Mouse (Mus musculus) ZHBTc4 (cell line): Measurements from ENCODE around the gene Edc4.

ENCODE experiments used
- DNase-seq: peaks from one replicate; pipeline ENCODE4 v3.0.0-alpha.2; 2011; ENCODE audit warnings: low read depth, low spot score

Gene Edc4

DNA sequence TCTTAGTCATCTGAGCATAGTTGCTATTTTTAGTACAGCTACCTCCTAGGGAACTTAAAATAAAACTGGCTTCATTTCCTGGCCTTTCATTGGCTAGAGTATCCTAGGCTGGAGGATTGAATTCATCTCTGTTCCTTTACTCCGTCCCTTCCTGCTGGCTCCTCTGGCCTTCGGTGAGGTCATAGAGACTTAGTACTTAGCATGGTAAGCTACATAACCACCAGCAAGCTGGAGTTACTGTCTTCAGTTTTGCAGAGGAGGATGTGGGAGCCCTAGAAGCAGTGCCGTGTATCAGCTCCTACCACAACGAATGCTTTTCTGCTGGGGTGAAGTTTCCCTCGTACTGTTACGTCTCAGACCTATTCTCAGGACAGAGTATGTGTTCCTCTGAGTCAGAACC is 6.4 kb upstream of the Edc4 start:
- DNase-seq: no peak

DNA sequence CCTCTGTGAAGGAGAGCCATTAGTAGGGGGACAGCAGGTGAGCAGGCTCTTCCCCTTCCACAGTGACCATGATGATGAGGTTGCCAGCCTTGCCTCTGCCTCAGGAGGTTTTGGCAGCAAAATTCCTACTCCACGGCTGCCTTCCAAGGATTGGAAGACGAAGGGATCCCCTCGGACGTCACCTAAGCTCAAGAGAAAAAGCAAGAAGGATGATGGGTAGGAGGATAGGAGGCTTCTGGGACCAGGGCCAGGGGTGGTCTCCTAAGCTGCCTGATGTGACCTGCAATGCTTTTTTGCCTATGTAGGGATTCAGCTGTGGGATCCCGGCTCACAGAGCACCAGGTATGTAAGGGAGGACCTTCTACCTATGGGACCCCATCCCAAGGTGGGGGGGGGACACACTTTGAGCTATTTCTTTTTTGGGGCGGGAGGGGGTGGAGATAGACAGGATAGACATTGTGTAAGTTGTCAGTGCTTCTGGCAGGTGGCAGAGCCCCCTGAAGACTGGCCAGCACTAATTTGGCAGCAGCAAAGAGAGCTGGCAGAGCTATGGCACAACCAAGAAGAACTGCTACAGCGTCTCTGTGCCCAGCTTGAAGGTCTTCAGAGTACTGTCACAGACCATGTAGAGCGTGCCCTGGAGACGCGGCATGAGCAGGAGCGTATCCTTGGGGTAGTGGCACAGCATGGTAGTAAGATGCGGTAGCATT is 9.2 kb downstream of the Edc4 start:
- no peak for DNase-seq

DNA sequence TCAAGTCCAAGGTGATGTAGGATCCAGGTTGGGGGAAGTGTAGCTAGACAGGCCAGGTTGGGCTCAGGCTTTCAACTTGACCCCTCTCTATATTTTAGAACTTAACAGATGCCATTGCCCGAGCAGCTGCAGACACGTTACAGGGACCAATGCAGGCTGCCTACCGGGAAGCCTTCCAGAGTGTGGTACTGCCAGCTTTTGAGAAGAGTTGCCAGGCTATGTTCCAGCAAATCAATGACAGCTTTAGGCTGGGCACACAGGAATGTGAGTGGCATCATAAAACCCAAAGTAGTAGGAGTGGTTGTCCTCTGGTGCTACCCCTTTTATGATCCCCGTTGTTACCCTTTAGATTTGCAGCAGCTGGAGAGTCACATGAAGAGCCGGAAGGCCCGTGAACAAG is 10.2 kb downstream of the Edc4 start:
- DNase-seq: no peak

DNA sequence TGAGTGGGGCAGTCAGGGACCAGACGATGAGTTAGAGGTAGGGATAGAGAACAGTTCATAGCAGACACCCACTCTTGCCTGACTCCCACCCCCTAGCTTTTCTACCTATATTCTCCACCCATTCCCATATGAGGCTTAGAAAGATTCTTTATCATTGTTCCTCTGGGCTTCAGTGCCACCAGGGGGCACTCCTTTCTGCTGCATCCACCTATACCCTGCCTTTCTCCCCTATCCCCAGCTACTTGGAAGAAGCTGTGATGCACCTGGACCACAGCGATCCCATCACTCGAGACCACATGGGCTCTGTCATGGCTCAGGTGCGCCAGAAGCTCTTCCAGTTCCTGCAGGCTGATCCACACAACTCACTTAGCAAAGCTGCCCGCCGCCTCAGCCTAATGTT is 11.8 kb downstream of the Edc4 start:
- DNase-seq: peak; percentile 51

DNA sequence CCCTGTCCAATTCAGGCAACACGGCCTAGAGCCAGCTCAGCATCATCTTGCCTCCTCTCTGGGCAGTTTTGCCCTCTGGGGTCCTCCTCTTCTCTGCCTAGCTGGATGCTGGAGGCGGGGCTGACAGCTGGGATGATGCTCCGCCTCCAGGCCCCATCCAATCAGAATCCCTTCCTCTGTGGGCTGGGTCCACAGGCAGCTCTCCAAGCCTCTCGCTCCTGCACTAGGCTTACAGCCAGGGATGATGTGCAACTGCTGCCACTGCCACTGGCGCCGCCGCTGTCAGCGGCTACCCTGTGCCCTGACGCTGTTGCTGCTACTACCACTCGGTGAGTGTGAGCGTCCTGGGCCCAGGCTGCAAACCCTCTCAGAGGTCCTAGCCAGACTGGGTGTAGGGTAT is 12.7 kb downstream of the Edc4 start, which contains the start of gene Nrn1l:
Gene Nrn1l, plus strand, starts transcription at position 229 of the 400 bp plus-strand sequence.
- DNase-seq: peak; percentile 92

DNA sequence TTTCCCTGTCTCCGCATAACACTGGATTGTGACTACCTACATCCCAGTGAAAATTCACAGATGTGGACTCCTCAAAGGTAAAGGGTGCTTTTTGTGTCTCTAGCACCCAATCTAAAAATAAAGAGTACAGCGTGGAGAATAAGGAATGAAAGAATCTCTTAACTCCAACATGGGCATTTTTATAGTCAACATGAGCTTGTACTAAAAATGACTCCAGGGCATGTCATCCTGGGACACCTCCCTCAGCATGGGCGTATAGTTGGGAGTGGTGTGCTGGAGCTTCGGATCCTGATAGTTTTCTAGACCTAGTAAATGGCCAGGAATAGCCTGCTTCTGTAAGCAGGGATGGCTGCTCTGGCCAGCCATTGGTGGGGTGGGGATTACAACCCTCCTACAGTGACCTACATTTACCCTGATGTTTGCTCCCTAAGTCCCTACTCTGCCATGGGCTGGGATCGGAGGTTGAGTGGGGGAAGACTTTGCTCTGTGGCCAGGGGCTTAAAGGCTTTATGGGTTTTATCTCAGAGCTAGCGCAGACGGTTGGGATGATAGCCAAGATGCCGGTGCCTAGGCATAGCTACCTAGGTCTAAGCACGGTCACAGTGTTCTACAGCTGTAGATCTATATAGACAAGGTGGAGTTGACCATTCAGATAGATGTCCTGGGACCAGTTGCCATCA is 17.3 kb downstream of the Edc4 start:
- DNase-seq: no peak

DNA sequence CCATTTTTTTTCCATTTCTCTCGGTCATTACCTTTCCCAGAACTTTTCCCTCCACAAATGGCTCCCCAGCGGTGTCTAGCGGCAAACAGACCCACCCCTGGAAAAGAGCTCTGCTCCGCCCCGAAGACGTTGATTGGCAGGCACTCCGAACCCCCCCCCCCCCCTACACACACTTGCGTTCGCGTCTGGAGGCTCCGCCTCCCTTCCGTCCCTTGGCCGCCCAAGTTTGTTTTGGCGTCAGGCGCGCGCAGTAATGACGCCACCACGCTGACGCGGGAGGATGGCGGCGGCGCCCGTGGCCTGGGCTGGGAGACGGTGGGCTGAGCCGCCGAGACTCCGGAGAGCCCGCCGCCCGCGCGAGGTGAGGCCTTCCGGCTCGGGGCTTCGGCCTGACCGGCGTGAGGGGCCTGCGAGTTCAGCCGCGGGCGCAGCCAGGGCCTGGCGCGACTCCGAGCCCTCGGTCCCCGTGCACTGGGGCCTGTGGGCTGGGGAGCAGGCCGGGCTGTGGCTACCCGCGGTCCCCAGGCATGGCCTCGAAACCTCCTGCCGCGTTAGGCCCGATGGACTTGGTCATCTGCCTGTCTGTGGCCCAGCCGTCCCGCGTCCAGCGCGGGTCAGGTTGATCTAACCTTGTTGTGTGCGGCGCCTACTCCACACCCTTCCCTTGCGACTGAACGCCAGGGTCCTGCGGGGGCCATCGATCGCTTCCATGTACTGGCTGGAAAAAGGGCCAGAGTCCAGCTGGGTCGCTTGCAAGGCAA is 19.7 kb downstream of the Edc4 start, which contains the start of gene Pskh1:
Gene Pskh1, plus strand, starts transcription at position 262 of the 761 bp plus-strand sequence.
- DNase-seq: peak; percentile 98

DNA sequence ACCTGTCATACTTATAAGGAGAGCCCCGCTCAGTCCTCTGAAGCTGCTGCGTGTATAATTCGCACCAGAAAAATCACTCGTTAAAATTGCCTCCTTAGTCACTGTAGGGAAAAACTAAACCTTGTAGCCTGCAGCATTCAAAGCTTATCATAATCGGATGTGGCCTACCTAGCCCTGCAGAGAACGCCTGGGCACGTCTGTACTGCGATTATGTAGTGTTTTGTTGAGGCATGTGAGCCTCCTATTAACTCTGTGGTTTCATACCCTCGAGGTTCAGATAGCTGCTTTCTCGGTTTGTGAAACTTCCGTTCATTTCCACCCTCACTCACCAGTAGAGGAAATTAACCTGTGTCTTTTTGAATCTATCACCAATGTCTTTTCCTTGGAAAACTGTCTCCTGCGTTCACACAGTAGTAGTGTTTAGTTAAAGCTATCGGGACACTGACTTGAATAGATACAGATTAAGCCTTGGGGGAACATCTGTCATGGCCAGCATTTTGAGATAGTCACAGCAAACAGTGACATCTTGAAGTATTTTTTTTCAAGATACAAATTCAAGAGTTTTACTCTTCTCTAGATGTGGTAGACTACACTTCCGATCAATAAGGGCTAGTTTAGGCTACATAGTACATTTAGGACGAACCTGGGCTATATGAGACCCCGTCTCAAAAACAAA is 20.4 kb downstream of the Edc4 start:
- no peak for DNase-seq

DNA sequence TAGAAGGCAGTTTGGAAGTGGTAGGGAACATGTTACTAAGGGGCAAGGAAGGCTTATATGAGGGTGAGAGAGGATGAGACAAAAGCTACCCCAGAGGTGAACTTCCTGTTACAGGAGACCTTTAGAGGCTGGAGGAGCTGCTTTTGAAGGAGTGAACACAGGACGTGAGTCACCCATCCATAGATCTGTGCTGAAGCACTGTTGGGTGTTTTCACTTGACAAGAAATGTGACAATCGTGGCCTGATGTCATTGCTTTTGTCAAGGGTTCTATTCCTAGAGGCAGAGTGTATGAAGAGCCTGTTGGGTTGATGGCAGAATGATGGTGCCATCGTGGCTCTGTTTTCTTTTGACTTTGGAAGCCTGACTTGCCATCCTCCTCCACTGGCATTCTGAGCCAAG is 38.7 kb downstream of the Edc4 start:
- DNase-seq: no peak

DNA sequence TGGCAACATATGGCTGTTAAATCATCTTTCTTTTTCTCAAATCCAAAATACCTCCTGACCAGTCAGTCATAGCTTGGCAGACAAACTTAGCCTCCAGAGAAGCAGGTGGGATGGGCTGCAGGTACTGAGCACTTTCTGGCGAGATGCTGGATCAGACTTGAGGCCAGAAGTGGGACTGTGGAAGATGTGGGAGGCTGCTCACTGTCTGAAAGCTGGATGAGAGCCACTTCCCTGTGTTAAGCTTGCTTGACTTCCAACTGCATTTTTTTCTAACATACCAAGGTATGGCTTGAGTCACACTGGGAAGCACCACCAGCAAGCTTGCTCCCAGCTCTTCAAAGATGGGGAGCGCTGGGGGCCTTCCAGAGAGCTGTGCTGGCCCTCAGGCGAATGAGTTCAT is 44.4 kb downstream of the Edc4 start:
- DNase-seq: no peak

DNA sequence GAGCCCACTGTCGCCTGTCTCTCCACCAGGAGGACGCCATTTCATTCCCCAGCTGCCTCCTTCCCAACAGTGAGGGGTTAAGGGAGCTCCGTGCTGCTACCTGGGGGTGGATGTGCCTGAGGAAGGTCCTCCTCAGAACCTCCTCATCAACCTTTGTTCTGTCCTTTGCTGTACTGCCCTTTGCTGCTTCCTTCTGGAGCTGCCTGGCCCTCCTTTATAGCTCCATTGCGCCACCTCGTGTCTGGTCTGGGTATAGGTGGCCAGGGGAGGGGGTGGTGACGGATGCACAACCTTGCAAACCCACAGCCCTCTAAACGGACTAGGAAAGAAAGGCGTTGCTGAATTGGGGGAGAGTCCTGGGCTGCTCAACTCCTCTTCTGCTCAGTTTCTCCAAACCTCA is 49.9 kb downstream of the Edc4 start:
- peak; percentile 88 for DNase-seq

DNA sequence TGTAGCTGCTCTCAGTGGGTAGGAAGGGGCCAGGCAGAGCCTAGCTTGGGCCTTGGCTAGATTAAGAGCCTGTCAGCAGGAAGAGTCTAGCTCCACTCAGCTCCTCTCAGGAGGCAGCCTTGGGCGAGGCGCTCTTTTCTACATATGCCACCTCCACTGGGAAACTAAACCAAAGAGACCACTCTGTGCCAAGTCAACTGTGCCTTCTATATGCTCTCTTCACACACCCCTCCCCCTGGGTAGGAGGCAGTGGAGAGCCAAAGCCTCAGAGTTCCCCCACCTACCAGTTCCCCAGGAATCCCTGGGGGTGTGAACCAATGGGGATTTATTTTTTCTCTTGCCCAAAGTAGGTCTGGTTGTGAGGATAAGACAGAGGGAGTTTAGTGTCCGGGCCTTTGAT is 50.6 kb downstream of the Edc4 start:
- no peak for DNase-seq

DNA sequence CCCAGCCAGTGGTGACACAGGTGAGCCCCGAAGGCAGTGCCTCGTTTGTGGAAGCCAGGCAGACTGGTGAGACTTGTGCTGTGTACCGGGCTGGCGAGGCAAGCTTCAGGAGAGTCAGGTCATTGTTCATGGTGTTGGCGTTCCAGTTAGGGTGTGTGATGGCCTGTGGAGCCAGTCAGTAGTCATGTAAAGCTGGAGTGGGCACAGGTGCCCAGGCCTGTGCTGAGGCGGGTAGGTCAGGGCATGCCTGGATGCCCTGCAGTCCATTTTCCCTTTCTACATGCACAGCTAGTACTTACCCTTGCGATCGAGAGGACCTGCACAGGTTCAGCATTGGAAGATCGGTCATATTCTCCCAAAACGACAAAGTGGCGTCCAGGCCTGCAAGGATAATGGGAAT is 51.8 kb downstream of the Edc4 start:
- no peak for DNase-seq

DNA sequence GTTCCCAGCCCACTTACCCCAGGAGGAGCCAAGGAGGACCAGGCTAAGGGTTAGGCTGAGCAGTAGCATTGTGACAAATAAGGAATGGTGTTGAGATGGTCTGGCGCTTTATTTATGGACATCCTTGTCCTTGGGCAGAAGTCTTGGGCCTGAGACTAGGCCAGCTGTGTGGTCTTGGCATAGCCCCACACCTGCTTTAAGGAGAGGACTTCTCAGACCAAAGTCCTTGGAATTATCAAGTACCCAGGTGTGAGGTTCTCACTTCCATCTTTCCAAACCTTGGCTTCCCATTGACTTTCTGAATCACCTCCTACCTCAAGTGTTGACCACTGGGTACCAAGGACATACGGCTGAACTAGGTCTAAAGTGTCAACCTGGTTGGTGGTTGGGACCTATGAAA is 53.1 kb downstream of the Edc4 start, which contains the start of gene Ctrl:
Gene Ctrl, minus strand, starts transcription at position 101 of the 400 bp plus-strand sequence.
- no peak for DNase-seq

DNA sequence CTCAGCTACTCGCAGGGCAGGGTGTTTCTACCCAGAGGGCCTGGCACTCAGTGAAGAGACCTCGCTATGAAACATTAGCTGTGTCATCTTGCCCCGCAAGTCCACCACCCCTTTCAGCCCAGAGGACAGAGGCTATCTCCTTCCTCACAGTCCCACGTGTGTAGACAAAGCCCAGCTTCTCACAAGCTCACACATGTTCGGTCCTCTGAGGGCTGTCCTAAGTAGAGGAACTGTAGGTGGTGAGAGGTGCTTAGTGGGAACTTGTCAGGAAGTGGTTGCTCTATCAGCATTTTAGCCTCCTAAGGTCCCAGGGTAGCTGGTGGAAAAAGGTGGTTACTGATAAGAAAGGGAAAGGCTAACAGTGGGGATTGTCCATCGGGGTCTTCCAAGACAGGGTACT is 54.4 kb downstream of the Edc4 start:
- no peak for DNase-seq

DNA sequence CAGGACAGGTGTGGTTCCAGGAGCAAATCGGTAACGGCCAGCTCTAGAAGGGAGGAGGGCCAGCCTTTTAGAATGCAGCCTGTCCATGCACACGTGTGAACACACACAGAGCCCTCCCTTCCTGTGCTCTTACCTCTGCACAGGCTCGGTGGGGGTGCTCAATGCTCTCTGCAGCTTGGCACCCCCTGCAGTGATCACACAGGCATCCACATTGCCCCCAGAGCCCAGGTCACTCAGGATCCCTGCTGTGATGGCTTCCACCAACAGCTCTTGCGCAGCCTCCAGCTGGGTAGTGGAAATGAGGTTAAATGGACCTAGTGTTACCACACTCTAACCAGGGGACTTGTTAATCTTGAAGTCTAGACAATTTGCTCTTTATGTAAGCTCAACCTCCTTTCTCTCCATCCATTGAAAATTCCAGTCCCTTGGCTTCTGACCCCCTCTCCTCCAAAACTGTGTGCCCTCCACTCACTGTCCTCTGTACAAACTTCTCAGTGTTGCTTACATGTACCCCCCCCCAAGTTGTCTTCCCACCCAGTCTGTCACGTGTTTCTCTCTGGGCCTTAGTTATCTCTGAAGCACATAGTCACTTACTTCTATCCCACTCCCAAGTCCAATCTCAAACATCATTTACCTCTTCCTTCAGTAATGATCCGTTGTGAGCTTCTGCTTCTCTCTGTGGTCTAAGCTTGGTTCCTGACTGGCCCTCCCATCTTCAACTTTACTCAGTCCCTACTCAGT is 55.4 kb downstream of the Edc4 start:
- peak; percentile 32 for DNase-seq

DNA sequence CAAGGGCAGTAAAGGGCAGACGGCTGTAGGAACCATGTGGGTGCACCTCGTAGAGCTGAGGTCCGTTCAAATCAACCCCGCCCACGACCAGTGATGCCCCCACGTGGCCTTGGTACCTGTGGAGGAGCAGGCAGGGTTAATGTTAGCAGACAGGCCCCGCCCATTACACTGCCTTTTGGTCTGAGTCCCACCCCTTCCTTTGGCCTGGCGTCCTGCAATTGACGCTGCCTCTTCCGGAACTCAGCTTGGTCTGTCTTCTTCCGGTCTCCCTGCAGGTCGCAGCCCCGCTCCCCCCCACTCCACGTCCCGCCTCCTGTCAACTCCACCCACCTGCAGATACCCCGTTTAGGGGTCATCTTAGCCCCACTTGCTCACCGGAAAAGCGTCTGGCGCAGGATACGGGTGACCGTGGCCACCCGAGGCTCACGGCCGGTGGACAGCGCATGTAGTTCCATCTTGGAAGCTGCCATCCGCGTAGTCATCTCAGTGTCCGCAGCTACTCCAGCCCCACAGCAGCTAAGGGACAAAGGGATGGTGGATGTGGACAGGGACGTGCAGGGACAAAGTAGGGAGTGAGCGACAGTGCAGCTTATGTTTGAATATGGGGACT is 56.3 kb downstream of the Edc4 start:
- peak; percentile 94 for DNase-seq

DNA sequence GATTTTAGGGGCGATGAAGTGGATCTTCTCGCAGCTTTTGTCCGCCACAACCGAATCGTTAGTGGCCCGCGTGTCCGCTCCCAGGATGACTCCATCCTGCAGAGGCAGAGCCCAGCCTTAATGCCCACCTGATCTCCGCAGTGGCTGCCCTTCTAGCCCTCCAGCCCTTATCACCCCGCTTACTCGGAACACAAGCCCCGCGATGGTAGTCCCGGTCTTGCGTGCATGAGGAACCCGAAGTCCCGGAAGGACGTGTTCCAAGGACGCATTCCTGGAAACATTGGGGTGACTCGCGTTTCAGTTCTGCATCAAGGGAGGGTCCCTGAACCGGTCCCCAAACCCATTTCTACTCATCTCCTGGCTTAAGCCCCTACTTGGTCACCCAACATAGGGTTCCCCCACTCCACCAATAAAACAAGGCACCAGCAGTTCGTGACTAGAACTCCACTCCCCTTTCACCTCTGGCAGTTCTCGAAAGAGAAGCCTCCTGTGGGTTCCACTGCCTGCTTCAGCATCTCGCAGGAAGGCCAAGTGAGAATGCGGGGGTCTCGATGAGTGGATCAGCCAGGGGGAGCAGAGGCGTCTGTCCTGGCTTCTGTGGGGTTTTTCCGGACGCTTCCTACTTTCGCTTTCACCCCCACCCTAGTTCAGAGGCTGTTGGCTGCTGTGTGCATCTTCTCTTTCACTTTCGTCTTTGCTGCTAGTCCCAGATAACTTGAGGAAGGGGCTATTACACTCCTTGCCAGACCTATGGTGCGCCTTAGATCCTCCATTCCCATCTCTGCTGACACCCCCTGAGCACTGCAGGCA is 57.0 kb downstream of the Edc4 start:
- DNase-seq: no peak

DNA sequence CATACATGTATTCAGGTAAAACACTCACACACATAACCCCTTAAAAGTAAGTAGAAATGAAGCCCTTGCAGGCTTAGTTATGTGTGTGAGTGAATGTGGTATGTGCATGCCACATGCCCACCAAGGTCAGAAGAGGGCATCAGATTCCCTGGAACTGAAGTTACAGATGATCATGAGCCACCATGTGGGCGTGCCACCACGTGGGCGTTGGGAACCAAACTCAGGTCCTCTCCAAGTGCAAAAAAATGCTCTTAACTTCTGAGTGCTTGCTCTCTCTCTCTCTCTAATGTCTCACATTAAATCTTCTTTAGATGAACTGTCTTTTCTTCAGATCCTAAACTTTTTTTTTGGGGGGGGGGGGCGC is 57.6 kb downstream of the Edc4 start, which contains the start of gene Psmb10:
Gene Psmb10, minus strand, starts transcription at position 139 of the 364 bp plus-strand sequence.
- no peak for DNase-seq

DNA sequence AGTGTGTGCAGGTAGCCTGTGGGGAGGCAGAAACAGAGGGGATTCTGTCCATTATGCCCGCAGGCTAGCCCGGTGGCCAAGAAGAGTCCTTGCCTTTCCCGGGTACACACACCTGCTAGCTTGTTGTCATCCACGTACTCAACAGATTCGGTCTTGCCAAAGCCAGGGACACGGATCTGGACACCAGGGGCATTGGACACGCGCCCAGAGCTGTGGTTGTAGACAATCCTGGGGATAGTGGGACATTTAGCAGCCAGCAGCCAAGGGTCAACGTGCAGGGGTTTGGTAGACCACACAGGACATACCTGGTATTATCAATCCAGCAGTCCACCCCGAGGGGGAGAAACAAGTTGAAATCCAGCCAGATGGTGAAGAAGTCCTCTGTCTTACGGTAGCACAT is 61.3 kb downstream of the Edc4 start:
- DNase-seq: no peak
